Mouse (Mus musculus) CD8-positive naive resting alpha-beta T cell, adult 2 months (primary cell): ENCODE measurements around the gene Apool.

Experiments
- DNase-seq, 2 experiments: peaks; one replicate each; pipeline ENCODE4 v3.0.0; 2022; ENCODE audit warnings: low read depth in 2 of 2, low spot score in 2 of 2

Apool gene

DNA sequence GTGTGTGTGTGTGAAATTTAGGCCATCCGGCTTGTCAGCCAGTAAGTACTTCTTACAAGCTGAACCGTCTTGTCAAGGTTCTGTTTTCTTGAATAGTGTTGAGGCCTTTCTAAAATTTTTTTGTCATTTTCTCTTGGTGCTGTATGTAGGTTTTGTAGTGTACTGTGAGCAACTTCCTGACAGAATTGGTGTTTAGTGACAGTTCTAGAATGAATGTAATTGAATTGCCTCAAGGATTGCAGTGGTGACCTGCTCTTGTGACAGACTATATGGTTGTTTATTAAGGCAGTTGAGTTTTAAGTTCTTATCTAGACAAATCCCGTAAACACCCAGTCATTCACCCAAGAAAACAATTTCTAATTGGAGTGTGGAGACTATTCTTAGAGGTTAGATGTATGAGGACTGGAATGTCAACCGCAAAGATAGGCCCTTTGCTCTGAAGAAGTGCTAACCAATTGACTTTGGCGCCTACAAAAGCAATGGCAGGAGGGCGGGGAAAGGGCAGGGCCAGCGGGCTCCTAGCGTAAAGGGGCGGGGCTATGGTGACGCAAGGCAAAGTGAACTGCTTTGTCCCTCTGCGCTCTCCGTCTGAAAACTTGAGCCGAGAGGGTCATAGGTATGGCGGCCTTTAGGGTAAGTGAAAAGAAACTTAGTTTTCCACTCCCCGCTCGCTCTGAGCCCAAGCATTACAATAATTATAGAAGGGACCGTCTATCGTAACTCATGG is at the start of gene Apool:
TSS of gene Apool (plus strand) at position 531 of the 727 bp plus-strand sequence.
- DNase-seq: peak; percentile 63 to 76

DNA sequence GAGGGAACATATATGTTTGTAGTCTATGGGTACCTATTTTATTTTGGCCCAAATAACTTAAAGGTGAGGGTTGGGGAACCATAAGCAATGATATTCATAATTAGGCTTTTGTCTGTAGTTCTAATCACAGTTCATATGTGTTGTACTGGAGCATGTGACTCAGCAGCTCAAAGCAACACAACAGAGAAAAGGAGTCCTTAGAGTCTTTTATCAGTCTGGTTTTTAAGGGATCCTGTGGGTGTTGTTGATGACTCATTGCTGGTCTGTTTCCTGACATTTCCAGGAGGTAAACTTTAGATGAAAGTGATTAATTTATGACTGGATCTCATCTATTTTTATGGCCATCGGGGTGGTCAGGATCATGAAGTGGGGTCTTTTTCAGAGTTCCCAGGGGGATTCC is 37.6 kb upstream of the Apool start:
- DNase-seq: no peak

DNA sequence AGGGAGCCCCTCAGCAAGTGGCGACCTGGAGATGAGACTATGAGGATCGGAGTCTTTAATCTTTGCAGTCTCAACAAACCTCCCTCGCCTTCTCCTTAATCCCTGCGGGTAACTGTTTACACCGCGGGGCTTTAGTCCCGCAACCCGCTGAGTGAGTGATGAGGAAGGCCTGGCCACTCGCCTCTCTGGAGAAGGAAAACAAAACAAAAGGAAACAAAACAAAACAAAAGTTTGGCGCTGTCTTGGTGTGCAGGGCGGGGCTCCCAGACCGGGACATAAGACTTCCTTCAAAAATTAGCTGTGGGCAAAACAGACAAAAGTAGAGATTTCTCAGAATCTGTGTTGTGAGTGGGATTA is 375 bp downstream of the Apool start:
- no peak for DNase-seq

DNA sequence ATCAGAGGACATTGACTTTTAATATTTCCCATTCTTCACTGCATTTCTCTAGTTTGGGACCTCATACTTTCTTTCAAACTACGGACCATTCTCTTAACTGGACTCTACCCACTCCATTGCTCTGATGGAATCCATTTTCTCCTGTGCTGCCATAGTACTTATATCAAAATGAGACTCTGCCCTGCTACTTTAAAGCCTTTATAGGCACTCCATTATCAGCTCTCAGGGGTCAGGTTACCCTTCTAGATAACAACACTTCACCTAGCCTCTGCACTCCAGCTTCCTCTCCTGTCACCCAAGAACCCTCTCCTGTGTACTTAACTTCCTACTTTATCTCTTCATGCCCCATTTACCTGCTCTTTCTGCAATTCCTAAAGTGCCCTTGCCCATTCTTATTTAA is 960 bp downstream of the Apool start:
- no peak for DNase-seq

DNA sequence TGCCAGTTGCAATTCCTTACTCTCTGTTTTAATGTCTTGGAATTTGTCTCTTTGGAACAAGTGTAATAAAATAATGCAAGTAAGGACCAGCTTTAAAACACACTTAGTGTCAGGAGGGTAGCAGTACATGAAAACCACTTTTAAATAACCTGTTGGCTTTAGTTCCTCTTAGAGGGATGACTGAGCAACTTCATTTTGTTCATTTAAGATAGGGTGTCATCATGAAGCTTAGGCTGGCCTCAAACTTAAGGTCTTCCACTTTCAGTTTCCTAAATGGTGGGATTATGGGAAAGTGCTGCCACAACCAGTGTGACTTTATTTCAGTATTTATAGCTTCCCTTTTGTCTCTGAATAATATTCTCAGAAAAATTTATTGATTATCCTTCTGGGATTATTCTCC is 9.1 kb downstream of the Apool start:
- no peak for DNase-seq

DNA sequence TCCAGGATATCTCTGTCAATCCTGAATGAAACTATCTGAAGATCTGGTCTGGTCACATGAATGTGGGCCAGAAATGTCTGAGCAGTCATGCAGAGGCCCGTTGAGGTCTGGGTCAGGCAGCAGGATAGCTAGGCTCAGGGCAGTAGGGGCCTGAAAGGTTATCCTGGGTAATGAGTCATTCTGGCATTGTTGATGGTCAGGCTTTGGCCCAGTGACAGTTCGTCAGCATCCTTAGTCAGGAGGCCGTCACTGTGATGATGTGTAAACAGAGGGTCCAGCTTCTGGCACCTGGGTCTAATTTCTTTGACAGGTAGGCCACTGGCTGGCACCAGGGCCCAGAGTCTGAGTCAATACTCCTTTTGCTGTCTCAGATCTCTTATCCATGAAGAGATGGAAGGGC is 28.4 kb downstream of the Apool start:
- DNase-seq: no peak

DNA sequence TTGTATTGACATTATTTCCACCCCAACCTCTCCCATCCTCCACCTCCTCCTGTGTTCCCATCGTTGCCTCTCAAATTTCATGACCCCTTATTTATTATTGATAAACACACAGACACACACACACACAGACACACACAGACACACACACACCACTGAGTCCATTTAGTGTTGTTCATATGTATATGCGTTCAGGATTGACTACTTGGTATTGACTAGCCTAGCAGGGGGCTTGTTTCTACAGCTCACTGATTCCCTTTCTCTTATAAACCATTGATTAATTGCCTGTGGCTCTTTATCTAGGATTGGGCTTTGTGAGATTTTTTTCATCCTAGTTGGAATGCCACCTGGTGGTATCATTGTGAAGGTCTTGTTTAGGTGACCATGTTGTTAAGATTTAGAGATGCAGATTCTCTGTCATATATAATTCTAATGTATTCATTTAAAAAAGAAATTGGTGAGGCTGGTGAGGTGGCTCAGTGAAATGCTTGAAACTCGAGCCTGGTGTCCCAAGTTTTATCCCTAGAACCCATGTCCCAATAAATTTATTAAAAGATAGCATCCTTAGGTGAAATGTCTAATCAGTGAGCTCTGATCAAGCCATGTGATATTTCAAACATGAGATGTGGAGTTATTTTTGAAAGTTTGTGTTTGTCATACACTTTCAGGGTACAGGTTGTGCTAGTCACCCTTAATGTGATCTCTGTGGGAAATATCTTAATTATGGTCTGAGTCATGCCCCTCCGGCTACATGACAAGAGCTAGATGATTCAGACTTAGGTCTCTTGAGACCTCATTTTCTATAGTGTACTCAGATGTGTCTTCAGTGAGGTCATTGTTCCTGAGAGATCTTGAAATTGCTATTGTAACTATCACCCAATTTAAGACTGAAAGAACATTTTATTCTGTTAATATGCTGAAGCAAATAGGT is 36.6 kb downstream of the Apool start:
- DNase-seq: no peak

DNA sequence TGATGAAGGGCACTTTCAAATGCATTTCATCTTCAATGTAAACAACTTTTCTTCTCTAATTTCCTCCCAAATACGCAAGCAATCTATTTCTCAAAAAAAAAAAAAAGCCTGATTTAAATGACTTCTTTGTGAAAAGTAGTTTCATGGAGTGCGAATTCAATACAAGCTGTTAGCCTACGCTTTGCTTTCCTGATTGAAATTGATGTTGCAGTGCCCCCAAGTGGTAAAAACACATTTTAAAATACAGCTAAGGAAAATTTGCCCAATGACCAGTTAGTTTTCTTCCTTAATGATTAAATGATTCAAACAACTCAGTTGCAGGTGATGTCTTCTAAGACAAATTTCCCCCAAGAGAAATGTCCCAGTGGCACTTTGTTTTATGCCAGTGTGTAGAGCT is 37.3 kb downstream of the Apool start:
- no peak for DNase-seq

DNA sequence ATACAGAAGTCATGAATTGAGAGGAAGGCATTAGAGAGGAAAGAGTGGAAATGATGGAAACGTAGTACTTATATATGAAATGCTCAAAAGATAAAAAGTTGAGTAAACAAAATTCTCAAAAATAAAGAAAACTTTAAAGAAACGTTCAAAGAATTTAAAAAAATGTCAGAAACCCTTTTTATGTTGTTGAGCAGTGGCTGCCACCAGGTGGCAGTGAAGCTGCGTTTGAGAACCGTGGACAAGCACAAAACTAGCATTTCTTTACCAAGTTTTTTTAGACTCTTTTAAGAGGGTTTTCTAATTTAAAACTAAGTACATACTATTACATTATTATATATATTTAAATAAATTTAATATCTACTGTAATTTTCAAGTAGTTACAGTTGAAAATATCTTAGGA is 57.3 kb downstream of the Apool start:
- no peak for DNase-seq

DNA sequence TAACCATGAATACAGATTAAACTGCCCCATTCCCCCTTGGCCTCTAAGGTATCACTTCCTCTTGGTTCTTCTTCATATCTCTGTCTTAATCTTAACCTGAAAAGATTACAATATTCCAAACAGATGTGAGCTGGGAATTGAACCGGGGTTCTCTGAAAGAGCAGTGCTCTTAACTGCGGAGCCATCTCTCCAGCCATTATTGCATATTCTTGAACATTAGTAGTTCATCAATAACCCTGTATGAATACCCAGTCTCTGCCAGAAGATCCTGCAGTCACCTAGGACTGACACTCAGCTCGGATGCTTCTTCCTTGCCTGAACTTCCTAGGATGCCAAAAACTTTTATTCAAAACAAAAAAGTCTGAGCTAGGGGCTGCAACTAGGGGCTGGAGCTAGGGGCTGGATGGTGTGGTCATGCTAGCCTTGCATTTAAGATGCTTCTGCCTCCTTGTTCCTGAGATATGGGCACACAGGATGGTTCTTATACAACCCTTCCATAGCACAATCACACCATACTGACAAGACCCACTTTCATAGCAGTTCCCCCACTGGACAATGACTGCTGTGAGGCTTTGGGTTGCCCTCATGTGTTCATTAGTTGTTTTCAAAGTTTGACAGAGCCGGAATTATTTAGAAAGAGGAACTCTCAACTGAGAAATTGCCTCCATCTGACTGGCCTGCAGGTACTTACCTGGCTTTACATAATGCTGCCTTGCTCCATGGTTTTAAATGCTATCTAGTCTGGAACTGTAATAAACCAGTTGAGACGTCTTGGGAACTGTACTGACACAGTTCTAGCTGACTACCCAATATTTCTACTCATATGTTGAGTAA is 59.7 kb downstream of the Apool start:
- DNase-seq: peak; percentile 42 to 50

DNA sequence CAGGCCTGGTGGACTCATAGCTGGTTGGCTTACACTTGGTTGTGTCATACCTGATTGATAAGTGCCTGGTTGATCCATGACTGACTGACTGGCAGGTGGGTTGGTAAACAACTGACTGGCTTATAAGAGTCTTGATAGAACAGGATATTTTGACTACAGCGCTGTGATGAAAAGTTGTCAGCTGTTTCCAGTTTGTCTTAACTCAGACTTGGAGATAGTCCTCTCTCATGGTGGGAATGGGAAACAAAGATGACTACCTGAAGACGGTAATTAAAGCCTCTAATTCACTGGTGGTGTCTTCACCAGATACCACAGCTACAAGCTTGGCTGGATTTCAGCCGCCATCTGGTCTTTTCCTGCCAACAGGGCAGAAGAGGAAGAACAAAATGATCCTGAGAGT is 95.5 kb downstream of the Apool start, which contains the start of gene Satl1:
TSS of gene Satl1 (minus strand) at position 101 of the 400 bp plus-strand sequence.
- no peak for DNase-seq

DNA sequence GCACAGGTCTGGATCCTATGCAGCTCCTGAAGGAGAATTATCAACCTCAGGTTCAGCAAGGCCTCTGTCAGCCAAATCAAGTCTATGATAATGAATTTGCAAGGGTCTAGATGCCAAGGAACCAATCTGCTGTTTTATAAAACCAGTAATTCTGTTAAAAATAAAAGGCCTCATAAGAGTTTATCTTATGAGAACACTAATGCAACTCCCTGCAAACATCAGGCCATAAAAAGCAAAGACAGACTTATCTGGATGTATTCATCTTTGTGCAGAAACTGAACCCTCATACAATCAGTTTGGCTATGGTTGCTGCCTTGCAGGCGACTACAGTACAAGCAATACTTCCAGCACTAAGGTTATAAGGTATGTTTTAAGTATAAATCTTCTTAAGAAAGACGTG is 101.2 kb downstream of the Apool start:
- DNase-seq: no peak
